Mouse (Mus musculus) lung, postnatal 10 days (tissue): Measurements from ENCODE around the gene Man2a1.
A peak's percentile ranks its signal among the peaks of the same experiment; 100 is the strongest.

ENCODE experiments used
- DNase-seq: peaks from one replicate; pipeline ENCODE4 v3.0.0; 2021

Man2a1 gene

DNA sequence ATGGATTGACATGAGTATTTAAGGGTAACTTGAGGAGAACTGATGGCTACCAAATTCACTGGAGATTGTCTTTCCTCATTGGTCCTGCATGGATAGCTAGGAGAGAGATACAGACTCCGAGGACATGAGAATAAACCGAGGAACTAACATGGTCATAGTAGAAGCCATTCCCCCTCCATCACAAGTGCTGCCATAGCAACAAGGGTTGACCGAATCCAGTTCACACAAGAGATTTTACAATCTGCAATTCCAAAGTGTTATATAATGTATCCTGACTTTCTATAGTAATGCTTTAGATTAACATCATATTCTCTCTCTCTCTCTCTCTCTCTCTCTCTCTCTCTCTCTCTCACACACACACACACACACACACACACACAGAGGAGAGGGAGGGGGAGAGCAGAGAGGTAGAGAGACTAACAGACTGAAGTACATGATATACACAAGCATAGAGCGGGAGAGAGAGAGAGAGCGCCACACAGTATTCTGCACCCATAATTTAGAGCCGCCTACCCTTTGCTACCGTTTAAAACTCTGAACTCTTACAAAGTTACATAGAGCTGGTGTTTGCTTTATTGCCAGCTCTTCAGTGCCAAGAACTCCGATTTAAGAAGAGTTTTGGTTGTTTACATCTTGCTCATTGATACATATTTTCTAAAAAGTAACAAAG, 37.5 kb downstream of the Man2a1 start:
- no peak for DNase-seq

DNA sequence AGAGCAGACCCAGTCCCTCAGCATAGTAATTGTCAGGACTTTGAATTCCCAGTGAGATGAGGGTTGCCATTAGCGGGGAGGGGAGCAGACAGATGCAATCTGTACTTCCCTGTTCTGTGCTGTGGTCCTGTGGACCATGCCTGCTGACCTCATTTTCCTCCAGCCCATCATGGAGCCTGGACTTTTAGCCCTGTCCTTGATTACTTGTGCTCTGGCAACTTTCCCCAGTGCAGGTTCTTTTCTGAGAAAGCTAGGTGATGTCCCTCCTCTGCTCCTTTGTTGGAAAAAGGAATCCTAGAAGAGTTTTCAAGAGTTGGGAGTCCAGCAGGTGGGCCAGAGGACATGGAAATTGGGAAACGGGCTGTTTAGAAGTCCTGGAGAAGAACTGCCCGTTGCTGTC, 40.8 kb downstream of the Man2a1 start:
- DNase-seq, result no peak

DNA sequence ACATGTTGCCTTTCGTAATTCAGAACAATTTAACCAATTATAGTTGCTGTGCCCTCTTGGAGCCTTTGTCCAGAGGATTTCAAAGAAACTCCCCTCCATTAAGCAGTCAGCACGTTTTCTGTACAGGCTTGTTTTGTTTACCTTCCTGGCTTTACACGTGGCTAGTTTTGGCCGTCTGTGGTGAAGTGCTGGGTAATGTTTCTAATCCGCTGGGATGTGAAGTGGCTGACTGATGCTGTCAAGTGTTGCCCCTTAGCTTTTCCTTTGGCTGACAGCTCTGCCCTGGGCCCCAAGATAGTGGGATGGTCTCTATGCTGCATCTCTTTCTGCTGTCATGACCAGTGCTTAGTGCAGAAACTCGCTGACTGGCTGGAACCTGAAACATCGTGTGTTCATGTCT, 43.1 kb downstream of the Man2a1 start:
- no peak for DNase-seq

DNA sequence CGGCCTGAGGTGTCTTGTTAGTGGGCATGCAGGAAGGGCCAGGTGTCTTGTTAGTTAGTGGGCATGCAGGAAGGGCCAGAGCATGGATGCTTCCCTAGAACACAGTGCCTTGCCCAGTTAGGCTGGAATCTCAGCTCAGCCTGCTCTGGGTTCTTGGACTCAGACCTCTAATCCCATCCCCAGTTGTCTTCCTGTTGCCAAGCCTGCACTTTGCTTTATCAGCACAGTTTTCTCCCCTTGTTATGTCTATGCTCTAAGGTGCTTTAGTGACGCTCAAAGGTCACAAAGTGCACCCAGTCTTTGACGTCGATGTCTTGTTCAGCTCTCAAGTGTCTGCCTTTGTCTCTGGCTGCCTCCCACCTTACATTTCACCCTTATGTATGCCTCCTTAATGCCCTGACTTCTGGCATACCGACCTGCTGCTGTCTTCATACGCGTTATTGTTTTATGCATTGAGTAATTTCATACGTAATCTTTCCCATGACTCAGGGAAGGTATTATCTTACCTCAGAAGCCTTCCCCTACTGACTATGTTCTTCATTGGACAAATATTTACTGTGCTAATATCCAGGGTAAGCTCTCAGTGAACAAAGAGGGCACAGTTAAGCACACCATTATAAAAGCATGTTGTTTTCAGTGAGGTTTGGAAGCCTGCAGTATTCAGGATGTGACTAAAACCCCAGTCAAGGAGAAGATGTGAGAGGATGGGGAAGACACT, 44.5 kb downstream of the Man2a1 start:
- no peak for DNase-seq

DNA sequence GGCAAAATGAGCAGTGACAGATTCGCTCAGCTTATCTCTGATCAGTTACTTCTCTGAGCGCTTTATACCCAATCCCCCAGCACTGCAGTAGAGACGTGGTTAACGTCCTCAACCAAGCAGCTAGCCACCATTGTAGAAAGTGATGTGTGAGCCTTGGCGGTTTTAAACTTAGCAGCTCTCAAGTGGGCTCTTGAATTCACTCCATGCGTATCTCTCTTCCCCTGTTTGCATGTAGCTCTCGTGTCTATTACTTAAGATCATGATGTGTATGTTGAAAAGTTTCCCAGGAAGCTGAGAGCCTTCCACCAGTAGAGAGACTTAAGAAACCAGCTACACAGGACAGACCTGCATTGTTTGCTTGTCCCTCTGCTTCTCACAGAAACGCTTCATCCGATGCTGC, 46.9 kb downstream of the Man2a1 start:
- DNase-seq, result no peak

DNA sequence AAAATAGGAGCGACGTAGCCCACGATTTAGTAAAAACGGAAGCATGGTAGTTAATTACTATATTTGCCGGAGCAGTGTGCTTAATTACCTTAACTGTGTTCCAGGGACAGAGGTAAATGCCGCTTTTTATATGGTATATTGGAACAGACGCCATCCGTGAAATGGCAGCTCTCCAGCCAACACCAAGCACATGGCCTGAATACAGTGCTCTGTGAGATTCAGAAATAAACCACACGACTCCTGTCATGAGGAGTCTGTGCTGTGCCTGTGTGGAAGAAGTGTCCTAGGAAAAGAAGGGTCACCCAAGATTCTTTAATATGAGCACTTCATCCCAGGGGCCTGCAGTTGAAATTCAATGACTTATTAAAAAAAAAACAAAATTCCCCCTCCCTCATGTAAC, 50.2 kb downstream of the Man2a1 start:
- DNase-seq, result no peak

DNA sequence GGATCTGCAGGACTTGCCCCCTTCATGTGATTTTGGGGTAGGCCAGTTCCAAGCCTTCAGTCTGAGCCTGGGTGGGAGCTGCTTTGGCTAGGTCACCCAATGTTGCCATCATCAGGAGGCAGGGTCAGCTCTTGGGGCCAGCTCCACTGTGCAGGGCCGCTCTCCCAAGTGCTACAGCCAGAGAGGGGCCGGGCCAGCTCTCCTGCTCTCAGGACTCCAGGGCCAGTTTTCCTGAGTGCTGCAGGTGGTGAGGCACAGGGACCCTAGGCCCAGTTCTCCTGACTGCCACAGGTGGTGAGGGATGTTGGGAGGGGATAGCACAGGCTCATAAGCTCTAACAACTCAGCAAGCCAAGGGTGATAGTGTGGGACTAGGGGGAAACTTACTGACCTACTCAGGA, 53.1 kb downstream of the Man2a1 start:
- no peak for DNase-seq

DNA sequence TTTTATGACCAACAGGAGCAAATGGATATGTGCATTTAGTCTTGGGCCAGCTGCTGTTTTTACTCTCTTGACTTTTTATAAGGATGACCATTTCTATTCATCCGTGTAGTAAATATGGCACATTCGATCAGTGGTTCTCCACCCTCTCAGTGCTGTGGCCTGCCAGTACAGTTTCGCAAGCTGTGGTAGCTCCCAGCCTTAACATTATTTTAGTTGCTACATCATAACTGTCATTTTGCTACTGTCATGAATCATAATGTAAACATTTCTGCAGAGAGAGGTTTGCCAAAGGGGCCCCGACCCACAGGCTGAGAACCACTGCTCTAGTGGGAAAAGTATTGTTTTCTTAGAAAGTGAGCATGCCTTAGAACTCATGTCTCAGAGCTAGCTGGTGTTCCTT, 59.1 kb downstream of the Man2a1 start:
- DNase-seq, result no peak

DNA sequence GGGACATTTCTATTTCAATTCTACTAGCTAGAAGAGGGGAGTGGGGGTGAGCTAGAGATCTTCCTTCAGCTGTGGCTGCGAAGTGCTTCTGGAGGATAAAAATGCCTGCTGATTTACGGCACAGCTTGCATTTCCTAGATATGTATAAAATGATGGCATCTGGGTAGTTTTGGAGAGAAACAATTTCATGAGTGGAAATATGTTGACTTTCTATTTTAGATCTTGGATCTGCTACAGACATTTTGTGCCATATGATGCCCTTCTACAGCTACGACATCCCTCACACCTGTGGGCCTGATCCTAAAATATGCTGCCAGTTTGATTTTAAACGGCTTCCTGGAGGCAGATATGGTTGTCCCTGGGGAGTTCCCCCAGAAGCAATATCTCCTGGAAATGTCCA, 66.0 kb downstream of the Man2a1 start:
- DNase-seq, result no peak

DNA sequence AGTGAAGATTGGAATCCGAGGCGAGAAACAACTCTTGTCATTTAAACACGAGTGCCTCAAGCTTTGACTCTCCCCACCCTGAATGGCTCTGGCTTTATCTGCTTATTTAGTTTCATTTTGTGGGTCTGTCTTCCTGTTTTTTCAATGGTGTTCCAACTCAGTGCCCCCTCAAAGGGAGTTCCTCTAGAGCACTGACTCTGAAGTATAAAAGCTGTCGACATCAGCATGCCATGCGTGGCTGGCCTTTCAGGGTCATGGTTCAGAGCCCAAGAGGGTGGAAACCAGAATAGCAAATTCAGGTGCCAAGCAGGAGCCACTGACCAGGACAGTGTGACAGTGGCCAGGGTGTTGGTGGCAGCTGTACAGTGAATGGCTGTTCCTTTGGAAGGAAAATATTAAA, 68.0 kb downstream of the Man2a1 start:
- peak; percentile 9 for DNase-seq

DNA sequence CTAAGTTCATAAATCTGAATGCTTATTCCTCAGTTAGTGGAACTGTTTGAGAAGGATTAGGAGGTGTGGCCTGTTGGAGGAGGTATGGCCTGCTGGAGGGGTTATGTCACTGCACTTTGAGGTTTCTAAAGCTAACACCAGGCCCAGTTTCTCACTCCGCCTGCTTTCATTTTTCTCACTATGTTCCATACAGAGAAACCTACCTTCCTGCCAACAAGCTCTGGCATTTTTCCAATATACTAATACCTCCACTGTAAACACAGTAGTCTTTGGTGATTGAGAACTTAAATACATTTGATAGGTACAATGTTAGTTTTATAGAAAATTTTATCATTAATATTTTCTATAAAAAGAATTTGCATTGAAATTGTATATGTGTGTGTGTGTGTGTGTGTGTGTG, 73.9 kb downstream of the Man2a1 start:
- DNase-seq, result no peak

DNA sequence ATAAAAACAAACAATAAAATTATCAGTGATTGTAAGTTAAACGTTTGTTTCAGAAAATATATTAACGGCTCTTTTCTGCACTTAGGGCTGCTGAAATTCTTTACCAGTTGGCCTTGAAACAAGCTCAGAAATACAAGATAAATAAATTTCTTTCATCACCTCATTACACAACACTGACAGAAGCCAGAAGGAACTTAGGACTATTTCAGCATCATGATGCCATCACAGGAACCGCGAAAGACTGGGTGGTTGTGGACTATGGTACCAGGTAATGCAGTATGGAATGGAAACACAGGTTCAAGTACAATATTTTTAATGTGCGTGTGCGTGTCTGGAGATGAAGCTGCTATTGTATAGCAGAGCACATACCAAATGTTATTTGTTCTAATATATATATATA, 74.4 kb downstream of the Man2a1 start:
- no peak for DNase-seq

DNA sequence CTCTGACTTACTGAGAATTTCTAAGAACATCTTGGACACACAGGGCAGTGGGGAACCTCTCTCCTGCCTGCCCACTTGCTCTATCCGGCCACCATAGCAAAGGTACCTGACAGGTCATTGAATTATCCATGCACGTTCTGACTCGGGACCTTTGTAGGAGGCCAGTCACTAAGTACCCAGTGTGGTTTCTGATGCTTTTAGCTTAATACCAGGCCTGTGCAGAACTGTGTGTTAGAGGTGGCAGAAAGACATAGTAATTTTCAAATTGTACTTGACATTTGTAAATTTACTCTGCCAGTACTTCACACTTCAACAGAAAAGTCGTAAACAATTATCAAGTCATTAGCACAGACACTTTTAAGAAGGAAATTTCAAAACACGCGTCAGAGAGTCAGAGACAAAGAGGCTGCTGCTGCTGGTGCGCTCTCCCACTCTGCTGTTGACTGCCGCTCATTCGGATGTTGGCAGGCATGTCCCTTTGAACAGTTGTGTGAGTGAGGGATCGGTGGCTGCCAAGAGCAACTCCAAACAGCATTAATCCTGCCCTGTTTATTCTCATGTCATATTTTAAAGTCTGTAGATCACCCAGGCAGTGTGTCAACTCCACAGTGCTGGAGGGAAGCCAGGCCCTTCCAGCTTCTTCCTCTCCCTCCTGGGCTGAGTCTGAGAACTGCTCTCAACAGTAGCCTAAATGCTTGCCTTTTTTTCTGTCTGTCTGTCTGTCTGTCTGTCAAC, 76.4 kb downstream of the Man2a1 start:
- peak; percentile 87 for DNase-seq

DNA sequence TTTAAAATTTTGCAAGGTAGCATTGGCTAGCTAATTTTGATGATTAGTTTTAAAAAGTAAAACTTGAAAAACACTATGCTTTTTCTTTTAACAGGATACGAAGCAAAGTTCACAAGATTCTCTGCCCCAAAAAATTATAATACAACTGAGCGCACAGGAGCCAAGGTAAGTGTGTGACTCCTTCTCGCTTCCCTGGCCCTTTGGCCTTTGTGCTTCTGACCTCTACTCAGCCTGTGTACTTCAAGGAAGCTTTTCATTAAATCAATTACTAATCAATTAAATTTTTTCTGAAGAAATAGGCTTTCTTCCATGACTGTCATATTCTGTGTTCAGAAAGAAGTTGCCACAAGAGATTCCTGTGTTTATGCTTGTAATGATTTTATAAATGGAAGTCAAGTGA, 80.9 kb downstream of the Man2a1 start:
- no peak for DNase-seq

DNA sequence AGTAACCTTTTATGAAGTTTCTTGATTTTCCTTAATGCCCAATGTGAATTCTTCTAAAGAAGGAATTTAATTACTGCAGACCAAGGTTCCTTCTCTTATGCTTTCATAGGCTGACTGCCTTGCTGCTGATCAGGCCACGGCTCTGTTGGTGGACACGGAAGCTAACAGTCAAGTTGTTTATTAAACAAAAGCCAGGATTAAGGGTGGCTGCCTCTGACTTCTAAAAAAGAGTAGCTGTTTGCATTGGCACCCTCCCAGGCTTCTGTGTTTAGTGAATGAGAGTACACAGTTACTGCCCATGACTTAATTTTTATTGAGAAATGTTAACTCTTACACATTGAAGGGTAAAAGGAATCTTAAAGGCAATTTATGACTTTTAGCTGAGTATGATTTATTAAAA, 81.4 kb downstream of the Man2a1 start:
- peak; percentile 90 for DNase-seq

DNA sequence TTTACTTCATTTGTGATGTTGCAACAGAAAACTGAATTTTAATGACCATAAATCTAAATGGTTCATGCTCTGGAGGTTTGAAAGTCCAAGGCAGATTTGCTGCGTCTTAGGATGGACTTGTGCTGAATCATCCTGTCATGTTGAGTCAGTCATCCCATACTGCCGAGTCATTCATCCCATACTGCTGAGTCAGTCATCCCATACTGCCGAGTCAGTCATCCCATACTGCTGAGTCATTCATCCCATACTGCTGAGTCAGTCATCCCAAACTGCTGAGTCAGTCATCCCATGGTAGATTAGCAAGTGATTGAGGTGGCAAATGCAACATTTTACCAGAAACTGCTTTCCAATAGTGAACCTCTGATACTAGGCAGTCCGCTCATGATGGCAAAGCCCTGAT, 83.6 kb downstream of the Man2a1 start:
- DNase-seq, result no peak

DNA sequence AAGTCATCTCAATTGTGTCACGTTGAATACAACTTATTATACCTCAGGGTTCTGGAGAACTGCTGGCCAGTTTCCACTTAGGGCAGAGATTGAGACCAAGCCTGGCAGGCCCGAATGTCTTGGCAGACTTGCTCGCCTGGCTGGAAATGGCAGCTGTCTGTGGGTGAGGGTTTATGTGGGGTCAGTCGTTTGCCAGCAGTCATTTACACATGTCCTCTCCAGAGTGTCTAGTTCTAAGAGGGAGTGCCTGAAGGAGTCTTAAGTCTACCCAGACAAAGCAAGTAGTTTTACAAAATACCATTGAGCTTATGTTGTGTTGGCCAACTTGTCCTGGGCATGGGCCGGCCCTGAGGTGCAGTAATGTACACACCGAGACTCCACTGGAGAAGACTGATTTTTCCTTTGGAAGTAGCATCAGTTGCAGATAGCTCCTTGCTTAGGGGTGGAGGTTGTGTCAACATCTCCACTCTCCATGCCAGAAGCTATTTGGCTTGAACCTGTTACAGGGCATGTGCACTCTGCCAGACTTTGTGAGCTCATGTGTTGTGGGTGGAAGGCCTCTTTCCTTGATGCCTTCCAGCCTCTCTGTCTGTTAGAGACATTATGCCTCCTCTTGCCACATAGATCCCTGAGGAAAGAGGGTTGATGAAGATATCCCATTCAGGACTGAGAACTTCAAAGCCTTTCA, 84.8 kb downstream of the Man2a1 start:
- peak; percentile 35 for DNase-seq

DNA sequence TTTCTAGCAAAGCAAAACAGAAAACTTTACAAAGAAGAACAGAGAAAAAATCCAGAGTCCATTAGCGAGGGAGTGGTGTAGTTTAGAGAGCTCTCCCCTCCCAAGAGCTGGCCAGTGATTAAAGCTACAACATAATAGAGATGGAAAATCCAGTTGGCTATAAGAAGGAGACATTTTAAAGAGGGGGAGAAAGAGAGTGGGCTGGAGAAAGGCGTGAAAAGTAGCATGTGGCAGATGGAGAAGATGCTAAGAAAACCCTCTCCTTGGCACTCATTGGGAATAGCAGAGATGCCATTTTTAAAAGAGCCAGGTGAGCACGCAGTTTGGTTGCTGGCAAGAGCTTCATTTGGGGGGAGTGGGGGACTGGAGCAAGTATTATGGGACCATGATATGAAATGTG, 89.1 kb downstream of the Man2a1 start:
- DNase-seq, result no peak

DNA sequence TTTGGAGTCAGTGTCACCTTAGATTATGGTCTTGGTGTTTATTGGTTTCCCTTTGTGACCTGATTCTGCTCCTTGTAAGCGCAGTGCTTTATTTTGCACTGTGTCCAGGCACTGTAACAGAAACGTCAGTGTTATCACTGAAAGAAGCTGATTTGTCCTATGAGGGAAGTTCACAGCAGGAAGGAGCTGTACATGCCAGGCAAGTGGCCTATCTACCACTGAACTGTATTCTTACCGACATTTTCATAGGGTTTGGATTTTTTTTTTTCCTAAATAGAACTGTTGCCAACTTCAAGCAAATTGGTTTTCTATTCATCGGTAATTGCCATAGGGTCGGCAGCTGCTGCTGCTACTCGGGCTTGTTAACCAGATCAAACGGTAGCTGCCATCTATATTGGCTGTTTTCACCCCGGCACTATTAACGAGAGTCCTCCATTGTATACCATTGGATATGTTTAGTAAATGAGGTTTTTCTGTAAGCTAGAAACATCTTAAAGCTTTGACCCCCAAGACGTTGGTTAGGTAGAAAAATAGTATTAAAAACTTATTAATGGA, 96.8 kb downstream of the Man2a1 start:
- no peak for DNase-seq

DNA sequence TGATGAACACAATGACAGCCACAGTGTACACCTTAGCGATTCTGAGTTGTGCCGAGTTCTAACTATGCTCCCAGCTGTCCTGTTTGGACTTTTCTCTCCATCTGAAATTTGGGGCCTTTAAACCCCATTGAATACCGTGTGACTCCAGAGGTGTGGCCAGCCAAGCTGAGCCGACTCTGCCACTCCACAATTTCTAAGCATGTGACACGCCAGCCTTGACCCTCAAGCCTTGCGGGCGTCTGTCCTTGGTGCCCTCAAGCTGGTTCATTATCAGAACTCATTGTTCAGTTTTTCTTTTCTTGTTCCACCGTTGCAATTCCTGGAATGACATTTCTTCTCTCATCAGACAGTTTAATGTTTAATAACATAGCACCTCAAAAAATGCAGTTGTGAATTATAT, 98.0 kb downstream of the Man2a1 start:
- DNase-seq, result no peak

DNA sequence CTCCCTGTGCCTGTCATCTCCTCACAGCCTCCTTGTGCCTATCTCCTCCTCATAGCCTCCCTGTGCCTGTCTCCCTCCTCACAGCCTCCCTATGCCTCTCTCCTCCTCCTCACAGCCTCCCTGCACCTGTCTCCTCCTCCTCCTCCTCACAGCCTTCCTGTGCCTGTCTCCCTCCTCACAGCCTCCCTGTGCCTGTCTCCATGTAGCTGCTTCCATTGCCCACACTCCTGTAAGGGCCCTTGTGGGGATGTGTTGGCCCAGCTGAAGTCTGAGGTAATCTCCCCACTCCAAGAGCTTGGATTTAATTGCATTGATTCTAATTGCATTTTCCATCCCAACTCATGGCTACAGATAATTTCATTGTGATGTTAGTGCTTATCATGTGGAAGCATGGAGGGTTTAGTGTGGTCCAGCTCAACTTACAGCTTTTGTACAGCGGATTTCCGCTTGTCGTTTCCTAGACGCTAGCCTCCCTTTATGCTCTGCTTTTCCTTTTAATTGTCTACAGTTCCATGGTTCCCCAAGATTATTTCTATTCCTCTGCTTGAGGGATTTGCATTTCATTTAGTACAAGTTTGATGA, 103.2 kb downstream of the Man2a1 start:
- no peak for DNase-seq

DNA sequence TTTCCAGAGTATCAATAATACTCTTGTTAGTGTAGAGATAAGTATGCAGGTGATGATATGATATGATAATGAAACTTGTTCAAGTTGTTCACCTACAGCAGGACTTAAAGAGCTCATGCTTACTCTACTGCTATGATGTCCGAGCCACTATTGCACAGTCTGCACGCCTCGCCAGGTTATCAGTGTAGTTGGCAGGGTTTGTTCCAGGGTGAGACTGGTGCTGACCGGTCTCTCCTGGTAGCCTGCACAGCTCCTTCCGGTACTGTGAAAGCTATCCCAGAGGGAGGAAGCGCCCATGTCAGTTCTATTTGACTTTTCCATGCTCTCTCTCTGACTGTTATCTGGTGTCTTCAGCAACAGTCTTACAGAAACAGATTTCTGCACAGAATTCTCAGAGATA, 107.0 kb downstream of the Man2a1 start:
- DNase-seq, result no peak

DNA sequence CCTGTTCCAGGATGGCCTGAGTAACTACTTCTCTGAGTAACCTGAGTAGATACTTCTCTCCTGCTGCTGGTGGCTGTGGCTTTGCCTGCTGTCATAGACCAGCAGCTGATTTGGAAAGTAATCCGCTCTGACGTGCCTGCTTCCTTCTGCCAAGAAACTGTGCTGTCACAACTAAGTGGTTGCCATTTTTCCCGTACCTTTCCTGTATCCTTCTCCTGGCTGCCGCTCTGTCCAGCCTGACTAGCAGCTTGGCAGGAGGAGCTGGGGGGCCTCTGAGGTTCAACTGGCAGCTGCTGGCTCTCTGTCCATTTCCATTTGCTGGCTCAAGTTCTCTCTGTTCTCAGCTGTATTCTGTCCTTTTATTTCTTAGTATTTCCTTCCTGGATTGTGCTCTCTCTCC, 115.8 kb downstream of the Man2a1 start:
- DNase-seq, result peak; percentile 51
